9 mouse cellular contexts compared by ENCODE assay signal in the genomic region with DNA sequence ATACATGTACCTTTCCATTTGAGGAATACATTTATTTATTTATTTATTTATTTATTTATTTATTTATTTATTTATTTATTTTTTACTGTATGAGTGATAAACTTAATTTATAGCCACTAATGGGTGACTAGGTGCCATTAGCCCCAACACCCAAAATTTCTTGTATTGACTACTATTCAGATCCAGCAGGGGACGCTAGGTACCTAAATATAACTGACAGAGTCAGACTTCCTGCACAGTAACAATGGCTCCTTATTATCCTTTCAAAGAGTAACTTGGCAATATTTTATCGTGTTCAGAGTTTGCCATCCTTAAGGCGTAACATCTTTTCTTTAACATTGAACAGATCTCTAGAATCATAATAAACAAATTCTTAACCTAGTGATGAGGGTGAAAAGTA.
DNase-seq lines count a peak whose midpoint lies in the region; ATAC-seq and TF ChIP-seq lines count a peak whose summit lies in the region.
"Had no signal": no experiment of that assay in that cellular context is flagged by ENCODE, and none has a peak within 500 bp of the region (broad histone marks: within the 10 kb centered on the region; RNA-seq: fewer than 3 reads in every experiment).

No protein-coding gene starts in this region.

- no peaks in the 10 kb centered on the region for H3K9me3 ChIP-seq in forebrain, embryonic 16.5 days (ENCODE audit: control insufficient read depth, low read length)
- H3K9me3 ChIP-seq: limb, embryonic 15.5 days had no signal

- ATAC-seq in forebrain, embryonic 16.5 days: no peak

- DNase-seq in heart, postnatal 4 days: peak; percentile 8
- no peak for DNase-seq in heart, adult 9 months (ENCODE audit: low spot score in 2 of 2)
- DNase-seq in right cerebral cortex, adult 18-20 months: peak; percentile 0
- no peak for DNase-seq in right cerebral cortex, postnatal 14 days
- peak; percentile 35 for DNase-seq in brain, embryonic 14.5 days (ENCODE audit: low read depth)
- DNase-seq in splenic B cell, adult 2 months (ENCODE audit: low read depth, low spot score): peak; percentile 33
- no peak for DNase-seq in right cerebral cortex, postnatal 36 days (ENCODE audit: low spot score in 2 of 2)

- no peaks in the 10 kb centered on the region for H3K36me3 ChIP-seq in splenic B cell, adult 2 months (ENCODE audit: control insufficient read depth, insufficient read depth, low read length, poor library complexity, severe bottlenecking)
- no peaks in the 10 kb centered on the region for H3K36me3 ChIP-seq in forebrain, embryonic 16.5 days (ENCODE audit: control insufficient read depth, insufficient read depth)
- H3K36me3 ChIP-seq: limb, embryonic 15.5 days had no signal

- no peak for TF ChIP-seq POLR2A in brain, embryonic 14.5 days (IDR thresholded peaks at IDR 0.05; ENCODE audit: borderline replicate concordance, extremely low read depth, insufficient read depth, insufficient read length, poor library complexity, severe bottlenecking)

- no peak overlapping the region for H3K4me3 ChIP-seq in forebrain, embryonic 16.5 days (replicated peaks; ENCODE audit: low read length)
- H3K4me3 ChIP-seq: limb, embryonic 15.5 days had no signal

- H3K4me1 ChIP-seq in forebrain, embryonic 16.5 days (replicated peaks; ENCODE audit: control insufficient read depth, insufficient read depth, low read length): no peaks in the 10 kb centered on the region
- H3K4me1 ChIP-seq: limb, embryonic 15.5 days had no signal

- WGBS in forebrain, embryonic 16.5 days: 55% methylated on average over 3 of the region's 3 CpGs

- TF ChIP-seq CTCF in brain, embryonic 14.5 days (IDR thresholded peaks at IDR 0.05; ENCODE audit: borderline replicate concordance, extremely low read depth, insufficient read depth, insufficient read length): peak; percentile 23; the same call in 1 of the 2 replicates

- H3K9ac ChIP-seq in forebrain, embryonic 16.5 days (replicated peaks; ENCODE audit: low read depth, low read length): no peak overlapping the region
- H3K9ac ChIP-seq: limb, embryonic 15.5 days had no signal

- H3K27me3 ChIP-seq in splenic B cell, adult 2 months (ENCODE audit: control insufficient read depth, insufficient read depth, low read length, poor library complexity, severe bottlenecking): no peaks in the 10 kb centered on the region
- no peaks in the 10 kb centered on the region for H3K27me3 ChIP-seq in forebrain, embryonic 16.5 days (replicated peaks; ENCODE audit: control insufficient read depth, insufficient read depth, low read length)
- H3K27me3 ChIP-seq: limb, embryonic 15.5 days had no signal

- no peak overlapping the region for H3K4me2 ChIP-seq in forebrain, embryonic 16.5 days (ENCODE audit: low read length)
- H3K4me2 ChIP-seq: limb, embryonic 15.5 days had no signal

- no peak overlapping the region for H3K27ac ChIP-seq in forebrain, embryonic 16.5 days (ENCODE audit: low read length)
- H3K27ac ChIP-seq: limb, embryonic 15.5 days had no signal

Comparison
In these comparisons a context has a peak if more than half of its experiments do, and no peak if none do; other contexts are left out.
1. DNase-seq: peak in heart, postnatal 4 days (single experiment), right cerebral cortex, adult 18-20 months (single experiment), brain, embryonic 14.5 days (single experiment) and splenic B cell, adult 2 months (single experiment); none in heart, adult 9 months (0 of 2), right cerebral cortex, postnatal 14 days (single experiment) and right cerebral cortex, postnatal 36 days (0 of 2).